Mouse (Mus musculus): ENCODE data around the gene Ahdc1. TPM values are rescaled to one million over a fixed set of nuclear protein-coding genes. Genes with fewer than 3 reads are reported as not detected.

The Ahdc1 gene
- polyA plus RNA-seq, 2 experiments = 0.53 to 1.3 TPM

DNA sequence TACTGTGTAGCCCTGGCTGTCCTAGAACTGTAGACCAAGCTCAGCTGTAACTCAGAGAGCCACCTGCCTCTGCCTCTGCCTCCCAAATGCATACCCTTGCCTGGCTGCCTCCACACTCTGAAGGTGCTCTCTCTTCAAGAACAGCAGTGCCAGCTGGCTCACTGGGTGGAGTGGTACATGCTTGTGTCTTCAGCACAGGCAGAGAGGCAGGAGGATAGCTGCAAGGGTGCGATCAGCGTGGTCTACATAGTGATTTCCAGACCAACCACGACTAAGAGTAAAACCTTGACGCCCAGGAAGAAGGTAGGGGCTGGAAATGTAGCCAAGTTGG is 47.0 kb downstream of the Ahdc1 start:
- H3K4me2 ChIP-seq (ENCODE audit: low read depth) = peak overlapping the region; percentile 75
- no peaks in the 10 kb centered on the region for H3K9me3 ChIP-seq (ENCODE audit: control insufficient read depth, low read length)
- H3K9ac ChIP-seq (replicated peaks) = peak overlapping the region; percentile 44
- TF ChIP-seq CTCF (IDR thresholded peaks at IDR 0.05; ENCODE audit: low read depth) = no peak
- TF ChIP-seq EP300 (IDR thresholded peaks at IDR 0.05; ENCODE audit: low read depth) = no peak
- H3K36me3 ChIP-seq (replicated peaks; ENCODE audit: control insufficient read depth, insufficient read depth, low read depth) = no peaks in the 10 kb centered on the region; the same call in 1 of the 2 replicates
- 38% methylated on average over 4 of the region's 4 CpGs for WGBS (ENCODE audit: insufficient replicate concordance)
- no peak for DNase-seq (ENCODE audit: low read depth in 3 of 3, low spot score in 3 of 3)
- peaks cover 38 to 40% of the 10 kb centered on the region in 2 experiments for H3K4me1 ChIP-seq (replicated peaks; ENCODE audit: control insufficient read depth in 2 of 2, insufficient read depth in 2 of 2, low read length in 1 of 2)
- ATAC-seq (ENCODE audit: insufficient read depth) = peak; percentile 47
- peak overlapping the region; percentile 96 for H3K27ac ChIP-seq
- peak overlapping the region; percentile 0 to 34; a peak in 3 of 4 replicates for H3K4me3 ChIP-seq (ENCODE audit: insufficient read depth in 1 of 2, low read depth in 2 of 2, low read length in 2 of 2)
- no peaks in the 10 kb centered on the region for H3K27me3 ChIP-seq (ENCODE audit: control insufficient read depth, insufficient read depth, low read length)

- Histone ChIP-seq H3K4me1 (replicated peaks; ENCODE audit: control insufficient read depth in 2 of 2, insufficient read depth in 2 of 2, low read length in 1 of 2) (peaks cover 38 to 40% of the 10 kb centered on the region in 2 experiments), H3K9ac (replicated peaks) (peak overlapping the region; percentile 51), H3K27ac (peak overlapping the region; percentile 96), H3K9me3 (ENCODE audit: control insufficient read depth, low read length) (no peaks in the 10 kb centered on the region), H3K27me3 (ENCODE audit: control insufficient read depth, insufficient read depth, low read length) (no peaks in the 10 kb centered on the region), H3K4me3 (ENCODE audit: insufficient read depth in 1 of 2, low read depth in 2 of 2, low read length in 2 of 2) (peak overlapping the region in 1 of 2 experiments; percentile 34; a peak in 1 of 4 replicates), H3K4me2 (ENCODE audit: low read depth) (peak overlapping the region; percentile 75), H3K36me3 (replicated peaks; ENCODE audit: control insufficient read depth, insufficient read depth, low read depth) (no peaks in the 10 kb centered on the region; the same call in 1 of the 2 replicates)
- peak; percentile 38; the same call in 1 of the 2 replicates for ATAC-seq (ENCODE audit: insufficient read depth)
- 23% methylated on average over 11 of the region's 11 CpGs for WGBS (ENCODE audit: insufficient replicate concordance)
- peak in 1 of 3 experiments; percentile 22 for DNase-seq (ENCODE audit: low read depth in 3 of 3, low spot score in 3 of 3)
- TF ChIP-seq CTCF (IDR thresholded peaks at IDR 0.05; ENCODE audit: low read depth) (no peak), EP300 (IDR thresholded peaks at IDR 0.05; ENCODE audit: low read depth) (peak; percentile 76)
These were observed 47.7 kb downstream of the Ahdc1 start for GRCm38 (mm10) chr4:133058513-133059480.

GRCm38 (mm10) chr4:133060702-133061101 is 49.6 kb downstream of the Ahdc1 start:
- H3K4me1 ChIP-seq (replicated peaks; ENCODE audit: control insufficient read depth in 2 of 2, insufficient read depth in 2 of 2, low read length in 1 of 2) = peaks cover 37 to 40% of the 10 kb centered on the region in 2 experiments
- no peaks in the 10 kb centered on the region; the same call in 1 of the 2 replicates for H3K36me3 ChIP-seq (replicated peaks; ENCODE audit: control insufficient read depth, insufficient read depth, low read depth)
- 69% methylated on average over 11 of the region's 11 CpGs for WGBS (ENCODE audit: insufficient replicate concordance)
- H3K27ac ChIP-seq = no peak overlapping the region
- H3K9ac ChIP-seq (replicated peaks) = no peak overlapping the region
- H3K4me3 ChIP-seq (ENCODE audit: insufficient read depth in 1 of 2, low read depth in 2 of 2, low read length in 2 of 2) = no peak overlapping the region
- ATAC-seq (ENCODE audit: insufficient read depth) = no peak
- no peaks in the 10 kb centered on the region for H3K27me3 ChIP-seq (ENCODE audit: control insufficient read depth, insufficient read depth, low read length)
- TF ChIP-seq CTCF (IDR thresholded peaks at IDR 0.05; ENCODE audit: low read depth) (no peak), EP300 (IDR thresholded peaks at IDR 0.05; ENCODE audit: low read depth) (no peak)
- no peaks in the 10 kb centered on the region for H3K9me3 ChIP-seq (ENCODE audit: control insufficient read depth, low read length)
- no peak for DNase-seq (ENCODE audit: low read depth in 3 of 3, low spot score in 3 of 3)
- no peak overlapping the region for H3K4me2 ChIP-seq (ENCODE audit: low read depth)

DNA sequence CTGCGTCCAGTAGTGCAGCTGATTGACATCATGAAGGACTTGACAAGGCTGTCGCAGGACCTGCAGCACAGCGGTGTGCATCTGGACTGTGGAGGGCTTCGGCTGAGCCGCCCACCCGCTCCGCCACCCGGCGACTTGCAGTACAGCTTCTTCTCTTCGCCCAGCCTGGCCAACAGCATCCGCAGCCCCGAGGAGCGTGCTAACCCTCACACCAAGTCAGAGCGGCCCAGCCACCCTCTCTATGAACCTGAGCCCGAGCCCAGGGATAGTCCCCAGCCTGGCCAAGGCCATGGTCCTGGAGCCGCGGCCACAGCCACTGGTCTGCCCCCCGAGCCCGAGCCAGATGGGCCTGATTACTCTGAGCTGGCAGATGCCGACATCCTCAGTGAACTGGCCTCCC is 50.7 kb downstream of the Ahdc1 start:
- no peaks in the 10 kb centered on the region for H3K9me3 ChIP-seq (ENCODE audit: control insufficient read depth, low read length)
- H3K4me2 ChIP-seq (ENCODE audit: low read depth) = no peak overlapping the region
- ATAC-seq (ENCODE audit: insufficient read depth) (no peak), DNase-seq (ENCODE audit: low read depth in 3 of 3, low spot score in 3 of 3) (no peak)
- peaks cover 28 to 33% of the 10 kb centered on the region in 2 experiments for H3K4me1 ChIP-seq (replicated peaks; ENCODE audit: control insufficient read depth in 2 of 2, insufficient read depth in 2 of 2, low read length in 1 of 2)
- H3K9ac ChIP-seq (replicated peaks) = no peak overlapping the region
- no peaks in the 10 kb centered on the region; the same call in 1 of the 2 replicates for H3K36me3 ChIP-seq (replicated peaks; ENCODE audit: control insufficient read depth, insufficient read depth, low read depth)
- 89% methylated on average over 20 of the region's 20 CpGs for WGBS (ENCODE audit: insufficient replicate concordance)
- no peak overlapping the region for H3K27ac ChIP-seq
- TF ChIP-seq CTCF (IDR thresholded peaks at IDR 0.05; ENCODE audit: low read depth) (no peak), EP300 (IDR thresholded peaks at IDR 0.05; ENCODE audit: low read depth) (no peak)
- no peaks in the 10 kb centered on the region for H3K27me3 ChIP-seq (ENCODE audit: control insufficient read depth, insufficient read depth, low read length)
- no peak overlapping the region for H3K4me3 ChIP-seq (ENCODE audit: insufficient read depth in 1 of 2, low read depth in 2 of 2, low read length in 2 of 2)

- no peaks in the 10 kb centered on the region; the same call in 1 of the 2 replicates for H3K36me3 ChIP-seq (replicated peaks; ENCODE audit: control insufficient read depth, insufficient read depth, low read depth)
- ATAC-seq (ENCODE audit: insufficient read depth) (no peak), DNase-seq (ENCODE audit: low read depth in 3 of 3, low spot score in 3 of 3) (no peak)
These were observed 51.2 kb downstream of the Ahdc1 start for GRCm38 (mm10) chr4:133062286-133062685.

More at GRCm38 (mm10) chr4:133062286-133062685, 51.2 kb downstream of the Ahdc1 start:
- no peak overlapping the region for H3K4me2 ChIP-seq (ENCODE audit: low read depth)
- no peaks in the 10 kb centered on the region for H3K27me3 ChIP-seq (ENCODE audit: control insufficient read depth, insufficient read depth, low read length)
- no peak overlapping the region for H3K27ac ChIP-seq
- H3K9ac ChIP-seq (replicated peaks) = no peak overlapping the region
- no peaks in the 10 kb centered on the region for H3K9me3 ChIP-seq (ENCODE audit: control insufficient read depth, low read length)
- no peak for TF ChIP-seq EP300 (IDR thresholded peaks at IDR 0.05; ENCODE audit: low read depth)
- TF ChIP-seq CTCF (IDR thresholded peaks at IDR 0.05; ENCODE audit: low read depth) = no peak
- 86% methylated on average over 14 of the region's 14 CpGs for WGBS (ENCODE audit: insufficient replicate concordance)
- H3K4me3 ChIP-seq (ENCODE audit: insufficient read depth in 1 of 2, low read depth in 2 of 2, low read length in 2 of 2) = no peak overlapping the region
- H3K4me1 ChIP-seq (replicated peaks; ENCODE audit: control insufficient read depth in 2 of 2, insufficient read depth in 2 of 2, low read length in 1 of 2) = peaks cover 24 to 28% of the 10 kb centered on the region in 2 experiments

Data from liver, embryonic 14.5 days (tissue).